Mouse (Mus musculus) heart, postnatal 4 days (tissue): Measurements from ENCODE around the gene Csn2. TPM values are rescaled to one million over a fixed set of nuclear protein-coding genes. Genes with fewer than 3 reads are reported as not detected.
A peak's percentile ranks its signal among the peaks of the same experiment; 100 is the strongest.

Experiments
- DNase-seq: peaks from one replicate; pipeline ENCODE4 v3.0.0; 2021
- total RNA-seq, 2 experiments: library from RNA; stranded (reverse); gene quantifications; 2 replicates each; pipeline ENCODE4 v1.2.3; 2021

Csn2 gene
- total RNA-seq = not detected

DNA sequence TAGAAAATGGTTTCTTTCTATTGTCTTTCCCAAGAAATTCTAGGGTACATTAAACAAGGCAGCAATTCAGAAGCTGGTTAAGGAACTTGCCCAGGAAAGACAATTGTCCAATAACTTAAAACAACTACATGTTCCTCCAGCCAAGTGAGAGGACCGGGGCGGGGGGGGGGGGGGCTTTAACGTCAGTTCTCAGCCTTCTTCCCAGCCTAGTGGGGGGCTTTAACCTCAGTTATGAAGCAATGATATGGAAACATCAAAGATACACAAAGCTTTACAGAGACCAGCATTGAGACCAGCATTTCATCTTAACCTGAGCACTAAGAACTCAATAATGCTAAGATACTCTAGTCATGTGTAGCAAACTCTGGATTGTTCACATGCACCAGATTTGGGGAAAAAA lies at the start of gene Csn2:
Gene Csn2, minus strand, starts transcription at position 101 of the 400 bp plus-strand sequence.
- DNase-seq = no peak

DNA sequence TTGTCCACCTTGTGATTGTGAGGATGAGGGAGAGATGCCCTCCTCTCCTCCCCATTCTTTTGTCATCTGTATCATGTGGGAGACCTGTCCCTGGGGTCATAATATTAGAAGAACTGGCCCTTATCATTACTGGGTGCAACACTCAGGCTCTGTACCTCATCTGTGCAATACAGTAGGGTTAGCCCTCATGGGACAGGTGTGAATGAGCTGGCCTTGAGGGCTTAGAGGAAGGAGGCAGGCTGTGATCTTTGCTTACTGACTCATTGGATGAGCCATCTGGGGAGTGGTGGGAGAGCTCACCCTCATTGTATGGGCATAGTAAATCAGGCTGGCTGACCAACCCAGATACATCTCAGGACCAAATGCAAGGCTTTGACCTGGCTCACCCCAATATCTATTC lies 35.4 kb upstream of the Csn2 start:
- no peak for DNase-seq

DNA sequence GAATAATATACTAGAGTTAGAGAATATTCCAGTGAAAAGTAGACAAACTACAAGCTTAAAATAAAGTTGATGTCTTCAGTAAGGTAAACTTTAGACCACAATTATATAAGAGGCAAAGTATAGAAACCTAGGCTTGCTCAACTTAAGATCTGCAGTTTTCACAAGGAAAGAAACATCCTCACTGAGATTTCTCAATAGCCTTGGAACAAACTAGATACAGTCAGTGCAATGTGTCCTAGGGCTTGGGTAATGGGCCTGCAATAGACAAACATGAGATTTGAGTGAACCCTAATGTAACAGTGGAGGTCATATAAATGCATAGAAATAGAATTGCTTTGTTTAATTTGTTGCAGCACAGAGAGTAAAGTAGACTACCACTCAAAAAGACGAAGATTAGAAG lies 6.5 kb upstream of the Csn2 start:
- no peak for DNase-seq

DNA sequence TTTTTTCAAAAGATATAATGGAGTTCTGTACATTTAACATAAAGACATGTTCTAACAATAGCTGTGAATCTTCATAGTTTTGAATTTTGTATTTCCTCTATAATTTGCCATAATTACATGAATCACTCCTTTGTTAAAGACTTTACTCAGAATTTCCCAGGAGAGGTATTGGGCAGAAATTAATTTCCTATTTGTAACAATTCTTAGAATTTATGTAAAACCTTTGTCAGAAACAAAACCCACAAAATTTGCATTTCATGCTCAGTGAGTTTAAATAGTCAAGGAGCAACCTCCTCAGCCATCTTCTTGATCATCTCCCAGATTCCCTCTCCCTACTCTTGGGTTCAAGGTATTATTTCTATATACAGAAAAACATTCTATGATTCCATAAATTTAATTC lies 33.5 kb downstream of the Csn2 start, which contains the start of gene Csn1s1:
Gene Csn1s1, plus strand, starts transcription at position 301 of the 400 bp plus-strand sequence.
- DNase-seq = no peak

DNA sequence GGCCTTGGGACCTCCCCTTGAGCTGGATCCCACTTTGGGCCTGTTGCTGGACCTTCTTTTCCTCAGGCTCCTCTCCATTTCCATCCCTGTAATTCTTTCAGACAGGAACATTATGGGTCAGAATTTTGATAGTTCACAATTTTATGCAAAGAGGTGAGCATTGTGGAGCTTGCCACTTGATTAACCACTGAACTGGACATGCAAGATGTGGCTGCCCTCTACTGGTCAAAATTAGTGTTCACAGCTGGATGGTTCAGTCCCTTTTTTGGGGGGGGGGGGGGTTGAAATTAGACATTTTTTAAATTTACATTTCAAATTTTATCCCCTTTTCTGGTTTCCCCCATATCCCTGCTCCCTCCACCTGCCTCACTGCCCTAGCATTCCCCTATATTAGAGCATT lies 56.6 kb downstream of the Csn2 start:
- peak; percentile 14 for DNase-seq

Other genes starting within 250 kb of the Csn2 start
- not detected for gene Ugt2a2, start 217.4 kb downstream of the Csn2 start, total RNA-seq
- gene Gm43638, start 212.8 kb downstream of the Csn2 start, total RNA-seq = not detected
- gene Ugt2a1, start 208.8 kb downstream of the Csn2 start, total RNA-seq = not detected
- not detected for gene Sult1b1, start 161.4 kb downstream of the Csn2 start, total RNA-seq
- gene Sult1d1, start 130.6 kb downstream of the Csn2 start, total RNA-seq = not detected
- not detected for gene Sult1e1, start 108.0 kb downstream of the Csn2 start, total RNA-seq
- gene Csn1s1, start 33.4 kb downstream of the Csn2 start, total RNA-seq = not detected
- gene Csn1s2a, start 74.9 kb upstream of the Csn2 start, total RNA-seq = not detected
- gene Csn1s2b, start 108.5 kb upstream of the Csn2 start, total RNA-seq = not detected
- not detected for gene Prr27, start 126.1 kb upstream of the Csn2 start, total RNA-seq
- not detected for gene Odam, start 185.4 kb upstream of the Csn2 start, total RNA-seq
- not detected for gene Csn3, start 225.9 kb upstream of the Csn2 start, total RNA-seq